18 mouse cellular contexts compared by ENCODE assay signal in genomic region chr6:49046976-49047375, GRCm38 (mm10).
"Had no signal": no experiment of that assay in that cellular context is flagged by ENCODE, and none has a peak within 500 bp of the region (broad histone marks: within the 10 kb centered on the region; RNA-seq: fewer than 3 reads in every experiment).

No protein-coding gene starts in this region.

- DNase-seq: liver, embryonic 13.5 days; lung, adult 2 months; lung, postnatal 14 days; lung, postnatal 36 days; right cerebral cortex, postnatal 14 days; spleen, adult 18-20 months; thymus, adult 18-20 months; thymus, postnatal 25 days; thymus, postnatal 4 days had no signal

- H3K9ac ChIP-seq: liver, embryonic 13.5 days; liver, embryonic 15.5 days; lung, embryonic 15.5 days; midbrain, embryonic 13.5 days; midbrain, embryonic 15.5 days; neural tube, embryonic 12.5 days had no signal

- ATAC-seq: lung, postnatal 0 days; midbrain, embryonic 13.5 days; midbrain, embryonic 15.5 days had no signal

- H3K27ac ChIP-seq: liver, embryonic 13.5 days; liver, embryonic 15.5 days; lung, embryonic 15.5 days; macrophage; midbrain, embryonic 13.5 days; midbrain, embryonic 15.5 days; neural tube, embryonic 12.5 days had no signal

- H3K9me3 ChIP-seq: liver, embryonic 13.5 days; liver, embryonic 15.5 days; lung, embryonic 15.5 days; megakaryocyte, embryonic 14.5 days; midbrain, embryonic 13.5 days; midbrain, embryonic 15.5 days; neural tube, embryonic 12.5 days had no signal

- H3K27me3 ChIP-seq: liver, embryonic 13.5 days; liver, embryonic 15.5 days; lung, embryonic 15.5 days; midbrain, embryonic 13.5 days; midbrain, embryonic 15.5 days; neural tube, embryonic 12.5 days had no signal

- H3K36me3 ChIP-seq: liver, embryonic 13.5 days; liver, embryonic 15.5 days; lung, embryonic 15.5 days; midbrain, embryonic 13.5 days; midbrain, embryonic 15.5 days; neural tube, embryonic 12.5 days had no signal

- H3K4me1 ChIP-seq: liver, embryonic 13.5 days; lung, embryonic 15.5 days; midbrain, embryonic 13.5 days; midbrain, embryonic 15.5 days; neural tube, embryonic 12.5 days had no signal

- H3K4me3 ChIP-seq: liver, embryonic 13.5 days; liver, embryonic 15.5 days; lung, embryonic 15.5 days; megakaryocyte, embryonic 14.5 days; midbrain, embryonic 13.5 days; midbrain, embryonic 15.5 days; neural tube, embryonic 12.5 days had no signal

- H3K4me2 ChIP-seq: liver, embryonic 13.5 days; liver, embryonic 15.5 days; lung, embryonic 15.5 days; midbrain, embryonic 11.5 days; midbrain, embryonic 13.5 days; midbrain, embryonic 15.5 days; neural tube, embryonic 12.5 days had no signal
